In the genomic region with DNA sequence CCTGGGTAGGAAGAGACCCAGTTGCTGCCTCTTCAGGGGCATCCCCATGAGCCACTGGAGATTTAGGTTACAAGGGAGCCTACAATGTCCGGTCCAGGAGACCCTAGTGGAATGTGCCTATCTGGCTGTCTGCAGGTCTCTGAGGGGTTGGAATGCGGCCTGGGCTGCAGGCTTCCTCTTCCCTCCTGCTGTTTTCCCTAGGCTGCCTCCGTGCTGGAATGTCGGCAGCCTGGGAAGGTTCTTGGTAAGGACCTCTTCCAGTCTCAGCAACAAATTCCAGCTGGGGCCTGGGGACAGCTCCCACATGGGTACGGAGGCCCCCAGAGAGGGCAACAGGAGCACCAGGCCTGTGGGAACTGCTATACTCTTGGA, we compare ENCODE assay signal across 9 mouse cellular contexts. TPM values are rescaled to one million over a fixed set of nuclear protein-coding genes. Genes with fewer than 3 reads are reported as not detected.
DNase-seq lines count a peak whose midpoint lies in the region; ATAC-seq and TF ChIP-seq lines count a peak whose summit lies in the region.
"Had no signal": no experiment of that assay in that cellular context is flagged by ENCODE, and none has a peak within 500 bp of the region (broad histone marks: within the 10 kb centered on the region; RNA-seq: fewer than 3 reads in every experiment).

No protein-coding gene starts in this region.

- H3K9me3 ChIP-seq in lung, embryonic 14.5 days (ENCODE audit: low read depth, low read length), result no peaks in the 10 kb centered on the region
- no peaks in the 10 kb centered on the region for H3K9me3 ChIP-seq in hindbrain, postnatal 0 days (ENCODE audit: low read length)

- no peak for TF ChIP-seq POLR2A in myocyte (IDR thresholded peaks at IDR 0.05; ENCODE audit: insufficient read length, low read depth)

- peak overlapping the region; percentile 26; the same call in 1 of the 2 replicates for H3K9ac ChIP-seq in lung, embryonic 14.5 days
- no peak overlapping the region for H3K9ac ChIP-seq in hindbrain, postnatal 0 days (replicated peaks; ENCODE audit: low read length)

- peaks cover 7% of the 10 kb centered on the region; the same call in 1 of the 2 replicates for H3K36me3 ChIP-seq in lung, embryonic 14.5 days (ENCODE audit: insufficient read depth)
- H3K36me3 ChIP-seq in hindbrain, postnatal 0 days (ENCODE audit: insufficient read depth, low read length), result no peaks in the 10 kb centered on the region; the same call in 1 of the 2 replicates
- H3K36me3 ChIP-seq in myocyte (ENCODE audit: control insufficient read depth, insufficient read depth), result no peaks in the 10 kb centered on the region

- no peak overlapping the region for H3ac ChIP-seq in myocyte (ENCODE audit: control insufficient read depth, insufficient read length)

- peak overlapping the region; percentile 92 for H3K27ac ChIP-seq in lung, embryonic 14.5 days (ENCODE audit: low read depth)
- H3K27ac ChIP-seq in hindbrain, postnatal 0 days, result peak overlapping the region; percentile 55; the same call in 1 of the 2 replicates

- no peak for TF ChIP-seq CTCF in lung, embryonic 14.5 days (IDR thresholded peaks at IDR 0.05; ENCODE audit: low read depth)
- TF ChIP-seq CTCF in hindbrain, postnatal 0 days (IDR thresholded peaks at IDR 0.05; ENCODE audit: low read depth), result no peak

- peak overlapping the region; percentile 36 for H3K4me2 ChIP-seq in lung, embryonic 14.5 days
- H3K4me2 ChIP-seq in hindbrain, postnatal 0 days (ENCODE audit: low read depth, low read length), result no peak overlapping the region
- H3K4me2 ChIP-seq in myocyte (ENCODE audit: low read depth), result peak overlapping the region; percentile 56

- H3K27me3 ChIP-seq in lung, embryonic 14.5 days (ENCODE audit: insufficient read depth, low read length), result no peaks in the 10 kb centered on the region
- no peaks in the 10 kb centered on the region for H3K27me3 ChIP-seq in hindbrain, postnatal 0 days (ENCODE audit: insufficient read depth, low read length)
- no peaks in the 10 kb centered on the region for H3K27me3 ChIP-seq in myocyte (ENCODE audit: control insufficient read depth, insufficient read depth, insufficient read length)

- peak; percentile 62 for DNase-seq in lung, embryonic 14.5 days
- DNase-seq in lung, postnatal 14 days, result no peak
- peak; percentile 42 for DNase-seq in embryo, embryonic 9.5 days (ENCODE audit: extremely low spot score)
- no peak for DNase-seq in hindbrain, postnatal 0 days (ENCODE audit: low spot score)
- no peak for DNase-seq in ovary, adult 18-20 months (ENCODE audit: low spot score)
- DNase-seq in left cerebral cortex, adult 8-10 months (ENCODE audit: low spot score in 2 of 2), result no peak
- DNase-seq: adrenal gland, adult 8-10 months had no signal

- peaks cover 4% of the 10 kb centered on the region for H3K79me2 ChIP-seq in myocyte (ENCODE audit: control insufficient read depth, insufficient read depth)

- WGBS in lung, embryonic 14.5 days, result 9% methylated on average over 5 of the region's 5 CpGs
- 24% methylated on average over 5 of the region's 5 CpGs for WGBS in hindbrain, postnatal 0 days

- no peak overlapping the region for H3K4me3 ChIP-seq in lung, embryonic 14.5 days (ENCODE audit: low read depth, low read length)
- no peak overlapping the region for H3K4me3 ChIP-seq in hindbrain, postnatal 0 days (ENCODE audit: low read length)
- no peak overlapping the region for H3K4me3 ChIP-seq in myocyte

- ATAC-seq in lung, embryonic 14.5 days (ENCODE audit: insufficient read depth), result peak; percentile 39; the same call in 1 of the 2 replicates
- ATAC-seq in hindbrain, postnatal 0 days, result no peak
- no peak for ATAC-seq in CD4-positive, CD25-positive, alpha-beta regulatory T cell, adult 4 months

- H3K4me1 ChIP-seq in lung, embryonic 14.5 days (ENCODE audit: insufficient read depth), result peaks cover 22% of the 10 kb centered on the region
- peaks cover 22% of the 10 kb centered on the region for H3K4me1 ChIP-seq in hindbrain, postnatal 0 days (ENCODE audit: insufficient read depth, low read length)

TF ChIP-seq in myocyte, 11 proteins besides CTCF, POLR2A, EP300 and RAD21:
- TF ChIP-seq MYOD1 (IDR thresholded peaks at IDR 0.05; ENCODE audit: control insufficient read depth in 1 of 3, insufficient read length in 2 of 3, low read depth in 2 of 3) (no peak), USF1 (IDR thresholded peaks at IDR 0.05; ENCODE audit: low read depth) (no peak), MYOG (IDR thresholded peaks at IDR 0.05; ENCODE audit: control insufficient read depth in 1 of 3, insufficient read depth in 1 of 3, insufficient read length in 2 of 3, low read depth in 2 of 3) (no peak), TCF12 (IDR thresholded peaks at IDR 0.05; ENCODE audit: insufficient read depth, poor library complexity, severe bottlenecking) (no peak), E2F4 (IDR thresholded peaks at IDR 0.05; ENCODE audit: insufficient read depth) (no peak)
TF ChIP-seq in myocyte: peak in this region for 0.

RNA-seq across cellular contexts. Expression of gene Gm10277, which starts 2.2 kb away (rescaled TPM):
- 1.1 and 1.5 TPM in 2 replicates for polyA plus RNA-seq in lung, embryonic 14.5 days (2014; fragmentation: Nextera tagmentation; extraction: Ambion mirVana)
- total RNA-seq in hindbrain, postnatal 0 days (2014; rRNA removed), result not detected in 2 replicates
- 0.69 and 0.91 TPM in 2 replicates for polyA plus RNA-seq in hindbrain, postnatal 0 days (2015; fragmentation: Nextera tagmentation; extraction: Ambion mirVana)
- 0.07 TPM for polyA plus RNA-seq in myocyte (2012; fragmentation: generic; extraction: Trizol)
- total RNA-seq in left cerebral cortex, adult 8-10 months (2022), result not detected
- under 1 TPM; 0.32 to 0.34 TPM for polyA plus RNA-seq in CD4-positive, CD25-positive, alpha-beta regulatory T cell, adult 4 months (2017; shearing (Covaris generic))
- total RNA-seq: adrenal gland, adult 8-10 months had no signal

RNA-seq across cellular contexts. Expression of gene Myo18a, which starts 22.3 kb away (rescaled TPM):
- polyA plus RNA-seq in lung, embryonic 14.5 days (2014; fragmentation: Nextera tagmentation; extraction: Ambion mirVana), result 32.2 and 35.0 TPM in 2 replicates
- 64.6 and 68.8 TPM in 2 replicates for total RNA-seq in hindbrain, postnatal 0 days (2014; rRNA removed)
- polyA plus RNA-seq in hindbrain, postnatal 0 days (2015; fragmentation: Nextera tagmentation; extraction: Ambion mirVana), result 28.2 and 29.8 TPM in 2 replicates
- polyA plus RNA-seq in myocyte (2012; fragmentation: generic; extraction: Trizol), result 169 TPM
- 100 to 1,000 TPM; 133 to 174 (median 147) TPM for total RNA-seq in left cerebral cortex, adult 8-10 months (2022)
- polyA plus RNA-seq in CD4-positive, CD25-positive, alpha-beta regulatory T cell, adult 4 months (2017; shearing (Covaris generic)), result 10 to 100 TPM; 21.4 to 28.9 TPM

Comparison
In these comparisons a context has a peak if more than half of its experiments do, and no peak if none do; other contexts are left out.
1. DNase-seq: peak in lung, embryonic 14.5 days (single experiment) and embryo, embryonic 9.5 days (single experiment); none in lung, postnatal 14 days (single experiment), hindbrain, postnatal 0 days (single experiment), ovary, adult 18-20 months (single experiment) and left cerebral cortex, adult 8-10 months (0 of 2).